ENCODE assay signal across 18 mouse cellular contexts in genomic region chr1:133966044-133966443, GRCm38 (mm10). TPM values are rescaled to one million over a fixed set of nuclear protein-coding genes. Genes with fewer than 3 reads are reported as not detected.
DNase-seq lines count a peak whose midpoint lies in the region; ATAC-seq and TF ChIP-seq lines count a peak whose summit lies in the region.
"Had no signal": no experiment of that assay in that cellular context is flagged by ENCODE, and none has a peak within 500 bp of the region (broad histone marks: within the 10 kb centered on the region; RNA-seq: fewer than 3 reads in every experiment).

No protein-coding gene starts in this region.

- no peak overlapping the region for H3K4me2 ChIP-seq in kidney, embryonic 16.5 days (replicated peaks; ENCODE audit: low read depth, low read length)
- no peak overlapping the region for H3K4me2 ChIP-seq in embryonic facial prominence, embryonic 15.5 days (replicated peaks)
- no peak overlapping the region for H3K4me2 ChIP-seq in liver, embryonic 16.5 days (ENCODE audit: low read depth, low read length)
- H3K4me2 ChIP-seq in hindbrain, embryonic 11.5 days (replicated peaks; ENCODE audit: low read depth, low read length): no peak overlapping the region
- H3K4me2 ChIP-seq: neural tube, embryonic 13.5 days had no signal

- intact Hi-C loops in gastrocnemius, adult 2 months (cut with DNase I): loop anchor here (10.0 kb wide), 1 partner anchor 139 kb away; no protein-coding TSS in a partner anchor

- peak overlapping the region; percentile 66 for H3K27ac ChIP-seq in gastrocnemius, adult 2 months
- peak overlapping the region; percentile 86 for H3K27ac ChIP-seq in kidney, embryonic 16.5 days (ENCODE audit: low read length)
- peak overlapping the region; percentile 71; the same call in 1 of the 2 replicates for H3K27ac ChIP-seq in embryonic facial prominence, embryonic 15.5 days (replicated peaks)
- H3K27ac ChIP-seq in liver, embryonic 16.5 days (ENCODE audit: low read length): no peak overlapping the region
- H3K27ac ChIP-seq in hindbrain, embryonic 11.5 days (ENCODE audit: low read depth, low read length): no peak overlapping the region
- H3K27ac ChIP-seq: hindbrain, postnatal 0 days; layer of hippocampus, adult 2 months; left cerebral cortex, adult 2 months had no signal

- no peak overlapping the region for H3K4me3 ChIP-seq in gastrocnemius, adult 2 months
- H3K4me3 ChIP-seq in kidney, embryonic 16.5 days (ENCODE audit: low read length): no peak overlapping the region
- no peak overlapping the region for H3K4me3 ChIP-seq in embryonic facial prominence, embryonic 15.5 days (replicated peaks)
- no peak overlapping the region for H3K4me3 ChIP-seq in liver, embryonic 16.5 days (ENCODE audit: low read depth, low read length)
- H3K4me3 ChIP-seq in hindbrain, embryonic 11.5 days (ENCODE audit: low read depth, low read length): no peak overlapping the region
- H3K4me3 ChIP-seq: erythroblast, embryonic 14.5 days; layer of hippocampus, adult 2 months; left cerebral cortex, adult 2 months; neural tube, embryonic 13.5 days had no signal

- no peak for TF ChIP-seq CTCF in gastrocnemius, adult 2 months (IDR thresholded peaks at IDR 0.05)

- peaks cover 43% of the 10 kb centered on the region for H3K4me1 ChIP-seq in kidney, embryonic 16.5 days (ENCODE audit: insufficient read depth, low read length)
- H3K4me1 ChIP-seq in embryonic facial prominence, embryonic 15.5 days: peaks cover 42% of the 10 kb centered on the region
- peaks cover 3% of the 10 kb centered on the region; the same call in 1 of the 2 replicates for H3K4me1 ChIP-seq in liver, embryonic 16.5 days (ENCODE audit: control insufficient read depth, low read depth, low read length)
- H3K4me1 ChIP-seq in hindbrain, embryonic 11.5 days (replicated peaks; ENCODE audit: control insufficient read depth, insufficient read depth, low read length): no peaks in the 10 kb centered on the region

- no peaks in the 10 kb centered on the region for H3K9me3 ChIP-seq in kidney, embryonic 16.5 days (ENCODE audit: low read length)
- no peaks in the 10 kb centered on the region for H3K9me3 ChIP-seq in embryonic facial prominence, embryonic 15.5 days (replicated peaks)
- H3K9me3 ChIP-seq in liver, embryonic 16.5 days (replicated peaks; ENCODE audit: control insufficient read depth, low read length): no peaks in the 10 kb centered on the region
- no peaks in the 10 kb centered on the region for H3K9me3 ChIP-seq in hindbrain, embryonic 11.5 days (ENCODE audit: control insufficient read depth, low read length)
- H3K9me3 ChIP-seq: neural tube, embryonic 13.5 days had no signal

- ATAC-seq in kidney, embryonic 16.5 days (ENCODE audit: low FRiP score, low TSS enrichment): 0 out of 2 replicates have a peak, but pooled peaks have one; percentile 16
- ATAC-seq in embryonic facial prominence, embryonic 15.5 days (ENCODE audit: insufficient number of reproducible peaks, low FRiP score, low TSS enrichment, low read depth): no peak
- ATAC-seq in liver, embryonic 16.5 days (ENCODE audit: low read depth): peak; percentile 81
- no peak for ATAC-seq in hindbrain, embryonic 11.5 days (ENCODE audit: low FRiP score)
- ATAC-seq: forebrain, embryonic 16.5 days; hindbrain, postnatal 0 days had no signal

- DNase-seq in gastrocnemius, adult 2 months: no peak
- DNase-seq in gastrocnemius, postnatal 10 days: no peak
- DNase-seq in kidney, adult 9 months: no peak
- no peak for DNase-seq in frontal cortex, postnatal 14 days (ENCODE audit: low spot score in 2 of 2)
- DNase-seq in hindbrain, embryonic 11.5 days (ENCODE audit: low spot score): no peak
- DNase-seq: adrenal gland, adult 8-10 months; cerebellum, adult 18-20 months; gastrocnemius, postnatal 14 days; lung, postnatal 10 days had no signal

- no peak overlapping the region for H3K9ac ChIP-seq in kidney, embryonic 16.5 days (replicated peaks; ENCODE audit: low read length)
- H3K9ac ChIP-seq in embryonic facial prominence, embryonic 15.5 days: no peak overlapping the region
- no peak overlapping the region for H3K9ac ChIP-seq in liver, embryonic 16.5 days (ENCODE audit: low read depth, low read length)
- no peak overlapping the region for H3K9ac ChIP-seq in hindbrain, embryonic 11.5 days (ENCODE audit: low read depth, low read length)
- H3K9ac ChIP-seq: neural tube, embryonic 13.5 days had no signal

- no peaks in the 10 kb centered on the region for H3K36me3 ChIP-seq in kidney, embryonic 16.5 days (ENCODE audit: insufficient read depth, low read length)
- H3K36me3 ChIP-seq in embryonic facial prominence, embryonic 15.5 days: no peaks in the 10 kb centered on the region
- H3K36me3 ChIP-seq in liver, embryonic 16.5 days (ENCODE audit: control insufficient read depth, insufficient read depth): no peaks in the 10 kb centered on the region
- H3K36me3 ChIP-seq in hindbrain, embryonic 11.5 days (ENCODE audit: control insufficient read depth, insufficient read depth, low read length): no peaks in the 10 kb centered on the region
- H3K36me3 ChIP-seq: neural tube, embryonic 13.5 days had no signal

- 58% methylated on average over 2 of the region's 2 CpGs for WGBS in kidney, embryonic 16.5 days
- 55% methylated on average over 2 of the region's 2 CpGs for WGBS in embryonic facial prominence, embryonic 15.5 days
- WGBS in liver, embryonic 16.5 days (ENCODE audit: insufficient replicate concordance): 39% methylated on average over 2 of the region's 2 CpGs
- WGBS in hindbrain, embryonic 11.5 days: 58% methylated on average over 2 of the region's 2 CpGs

- H3K27me3 ChIP-seq in kidney, embryonic 16.5 days (ENCODE audit: insufficient read depth, low read length): no peaks in the 10 kb centered on the region
- H3K27me3 ChIP-seq in embryonic facial prominence, embryonic 15.5 days: no peaks in the 10 kb centered on the region
- no peaks in the 10 kb centered on the region for H3K27me3 ChIP-seq in liver, embryonic 16.5 days (ENCODE audit: control insufficient read depth, insufficient read depth, low read depth, low read length)
- no peaks in the 10 kb centered on the region for H3K27me3 ChIP-seq in hindbrain, embryonic 11.5 days (ENCODE audit: control insufficient read depth, insufficient read depth, low read length)
- H3K27me3 ChIP-seq: neural tube, embryonic 13.5 days had no signal

RNA-seq across cellular contexts. Expression of gene Prelp, which starts 44.8 kb away (rescaled TPM):
- total RNA-seq in gastrocnemius, adult 2 months (2021): 10 to 100 TPM; 19.5 to 66.5 TPM
- total RNA-seq in gastrocnemius, postnatal 10 days (2021): 10 to 100 TPM; 16.3 to 20.0 TPM
- polyA plus RNA-seq in kidney, embryonic 16.5 days (2015; fragmentation: Nextera tagmentation; extraction: Ambion mirVana): 2.1 and 2.6 TPM in 2 replicates
- polyA plus RNA-seq in embryonic facial prominence, embryonic 15.5 days (2015; fragmentation: Nextera tagmentation; extraction: Ambion mirVana): 6.7 and 8.2 TPM in 2 replicates
- 3.9 and 4.4 TPM in 2 replicates for polyA plus RNA-seq in liver, embryonic 16.5 days (2015; fragmentation: Nextera tagmentation; extraction: Ambion mirVana)
- 3.2 and 3.3 TPM in 2 replicates for polyA plus RNA-seq in hindbrain, embryonic 11.5 days (2014; fragmentation: Nextera tagmentation; extraction: Ambion mirVana)
- polyA plus RNA-seq: erythroblast, embryonic 14.5 days had no signal

RNA-seq across cellular contexts. Expression of gene Optc, which starts 58.2 kb away (rescaled TPM):
- under 1 TPM in 1 of 2 experiments, not detected in 1; 0.13 TPM for total RNA-seq in gastrocnemius, adult 2 months (2021)
- total RNA-seq in gastrocnemius, postnatal 10 days (2021): under 1 TPM; 0.16 to 0.23 TPM
- 0.18 and 0.47 TPM in 2 replicates for polyA plus RNA-seq in kidney, embryonic 16.5 days (2015; fragmentation: Nextera tagmentation; extraction: Ambion mirVana)
- 1.1 and 1.2 TPM in 2 replicates for polyA plus RNA-seq in embryonic facial prominence, embryonic 15.5 days (2015; fragmentation: Nextera tagmentation; extraction: Ambion mirVana)
- polyA plus RNA-seq in liver, embryonic 16.5 days (2015; fragmentation: Nextera tagmentation; extraction: Ambion mirVana): 0.09 and 0.14 TPM in 2 replicates
- 2.4 and 3.0 TPM in 2 replicates for polyA plus RNA-seq in hindbrain, embryonic 11.5 days (2014; fragmentation: Nextera tagmentation; extraction: Ambion mirVana)
- polyA plus RNA-seq: erythroblast, embryonic 14.5 days had no signal

Comparison
In these comparisons a context has a peak if more than half of its experiments do, and no peak if none do; other contexts are left out.
1. H3K27ac ChIP-seq: peak in gastrocnemius, adult 2 months (single experiment), kidney, embryonic 16.5 days (single experiment) and embryonic facial prominence, embryonic 15.5 days (single experiment); none in liver, embryonic 16.5 days (single experiment) and hindbrain, embryonic 11.5 days (single experiment).
2. ATAC-seq: peak in kidney, embryonic 16.5 days (single experiment) and liver, embryonic 16.5 days (single experiment); none in embryonic facial prominence, embryonic 15.5 days (single experiment) and hindbrain, embryonic 11.5 days (single experiment).